Comparison of ENCODE assay signal across 13 mouse cellular contexts in the genomic region with DNA sequence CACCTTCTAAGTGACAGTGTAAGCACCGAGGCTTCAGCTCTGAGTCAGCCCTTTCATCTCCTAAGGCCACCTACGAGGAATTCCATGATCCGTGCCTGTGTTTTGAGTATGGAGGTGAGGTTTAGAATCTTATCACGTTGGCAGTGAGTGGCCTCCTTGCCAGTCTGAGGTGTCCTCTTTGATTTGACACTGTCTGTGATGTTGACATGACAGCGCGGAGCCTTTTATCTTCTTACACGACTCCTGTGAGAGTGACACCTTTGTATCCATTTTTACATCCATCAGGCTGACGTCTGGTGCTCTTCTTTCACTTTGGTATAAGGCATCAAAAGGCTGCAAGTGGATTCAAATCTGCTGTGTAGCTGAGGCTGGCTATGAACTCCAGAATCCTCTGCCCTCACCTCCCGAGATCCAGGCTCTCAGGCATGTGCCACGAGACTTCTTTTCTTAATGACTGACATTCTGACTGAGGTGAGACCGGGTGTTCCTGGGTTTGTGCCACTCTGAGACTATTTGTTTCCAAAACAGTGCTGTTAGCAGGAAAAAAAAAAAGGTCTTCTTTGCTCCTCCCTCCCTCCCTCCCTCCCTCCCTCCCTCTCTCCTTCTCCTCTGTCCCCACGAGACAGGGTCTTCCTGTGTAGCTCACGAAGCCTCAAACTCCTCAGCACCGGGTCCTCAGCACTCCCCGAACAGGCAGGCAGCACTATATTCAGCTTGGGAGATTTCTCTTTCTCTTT. TPM values are rescaled to one million over a fixed set of nuclear protein-coding genes. Genes with fewer than 3 reads are reported as not detected.
DNase-seq lines count a peak whose midpoint lies in the region; ATAC-seq lines count a peak whose summit lies in the region.
"Had no signal": no experiment of that assay in that cellular context is flagged by ENCODE, and none has a peak within 500 bp of the region (broad histone marks: within the 10 kb centered on the region; RNA-seq: fewer than 3 reads in every experiment).

No protein-coding gene starts in this region.

- H3K9ac ChIP-seq in heart, embryonic 12.5 days, result no peak overlapping the region
- H3K9ac ChIP-seq in lung, embryonic 16.5 days (ENCODE audit: low read length), result no peak overlapping the region
- H3K9ac ChIP-seq in midbrain, embryonic 16.5 days (ENCODE audit: low read depth, low read length), result no peak overlapping the region
- H3K9ac ChIP-seq in hindbrain, embryonic 13.5 days, result no peak overlapping the region
- H3K9ac ChIP-seq: embryonic facial prominence, embryonic 15.5 days; neural tube, embryonic 13.5 days had no signal

- no peak for DNase-seq in heart, adult 18-20 months
- no peak for DNase-seq in lung, postnatal 10 days
- DNase-seq in T-cell, adult 2 months (ENCODE audit: low spot score), result peak; percentile 20
- no peak for DNase-seq in yolk sac, embryonic 10.5 days (ENCODE audit: low spot score)
- DNase-seq: cerebellum, adult 9-11 months; kidney, postnatal 4 days had no signal

- 25% methylated on average over 15 of the region's 15 CpGs for WGBS in heart, embryonic 12.5 days
- WGBS in lung, embryonic 16.5 days, result 22% methylated on average over 15 of the region's 15 CpGs
- 42% methylated on average over 15 of the region's 15 CpGs for WGBS in midbrain, embryonic 16.5 days
- WGBS in hindbrain, embryonic 13.5 days, result 57% methylated on average over 15 of the region's 15 CpGs

- H3K9me3 ChIP-seq in heart, embryonic 12.5 days (replicated peaks), result no peaks in the 10 kb centered on the region
- no peaks in the 10 kb centered on the region for H3K9me3 ChIP-seq in lung, embryonic 16.5 days (ENCODE audit: control insufficient read depth, low read length)
- no peaks in the 10 kb centered on the region for H3K9me3 ChIP-seq in midbrain, embryonic 16.5 days (replicated peaks; ENCODE audit: control insufficient read depth, low read length, poor library complexity, severe bottlenecking)
- no peaks in the 10 kb centered on the region for H3K9me3 ChIP-seq in hindbrain, embryonic 13.5 days
- H3K9me3 ChIP-seq: embryonic facial prominence, embryonic 15.5 days; neural tube, embryonic 13.5 days had no signal

- H3K27me3 ChIP-seq in heart, embryonic 12.5 days (replicated peaks), result no peaks in the 10 kb centered on the region
- no peaks in the 10 kb centered on the region for H3K27me3 ChIP-seq in lung, embryonic 16.5 days (ENCODE audit: control insufficient read depth, insufficient read depth, low read depth, low read length)
- no peaks in the 10 kb centered on the region for H3K27me3 ChIP-seq in midbrain, embryonic 16.5 days (ENCODE audit: control insufficient read depth, insufficient read depth, low read depth, low read length)
- no peaks in the 10 kb centered on the region for H3K27me3 ChIP-seq in hindbrain, embryonic 13.5 days
- H3K27me3 ChIP-seq: embryonic facial prominence, embryonic 15.5 days; neural tube, embryonic 13.5 days had no signal

- no peak overlapping the region for H3K4me3 ChIP-seq in heart, embryonic 12.5 days
- peak overlapping the region; percentile 3; the same call in 1 of the 2 replicates for H3K4me3 ChIP-seq in lung, embryonic 16.5 days (ENCODE audit: low read length)
- no peak overlapping the region for H3K4me3 ChIP-seq in midbrain, embryonic 16.5 days (ENCODE audit: low read depth, low read length)
- H3K4me3 ChIP-seq in hindbrain, embryonic 13.5 days, result no peak overlapping the region
- H3K4me3 ChIP-seq: embryonic facial prominence, embryonic 15.5 days; neural tube, embryonic 13.5 days had no signal

- peaks cover under 1% of the 10 kb centered on the region for H3K36me3 ChIP-seq in heart, embryonic 12.5 days
- H3K36me3 ChIP-seq in lung, embryonic 16.5 days (ENCODE audit: control insufficient read depth, insufficient read depth, low read length), result no peaks in the 10 kb centered on the region
- no peaks in the 10 kb centered on the region for H3K36me3 ChIP-seq in midbrain, embryonic 16.5 days (ENCODE audit: control insufficient read depth, insufficient read depth, low read length)
- no peaks in the 10 kb centered on the region for H3K36me3 ChIP-seq in hindbrain, embryonic 13.5 days
- H3K36me3 ChIP-seq: embryonic facial prominence, embryonic 15.5 days had no signal

- H3K27ac ChIP-seq in heart, embryonic 12.5 days (ENCODE audit: poor library complexity, severe bottlenecking), result no peak overlapping the region
- no peak overlapping the region for H3K27ac ChIP-seq in lung, embryonic 16.5 days (ENCODE audit: low read length)
- no peak overlapping the region for H3K27ac ChIP-seq in midbrain, embryonic 16.5 days (ENCODE audit: low read length)
- H3K27ac ChIP-seq in hindbrain, embryonic 13.5 days, result no peak overlapping the region
- H3K27ac ChIP-seq: embryonic facial prominence, embryonic 15.5 days; neural tube, embryonic 13.5 days had no signal

- peak overlapping the region; percentile 42 for H3K4me2 ChIP-seq in heart, embryonic 12.5 days
- peak overlapping the region; percentile 13; the same call in 1 of the 2 replicates for H3K4me2 ChIP-seq in lung, embryonic 16.5 days (ENCODE audit: low read depth, low read length)
- no peak overlapping the region for H3K4me2 ChIP-seq in midbrain, embryonic 16.5 days (ENCODE audit: low read length)
- no peak overlapping the region for H3K4me2 ChIP-seq in hindbrain, embryonic 13.5 days
- H3K4me2 ChIP-seq: embryonic facial prominence, embryonic 15.5 days; neural tube, embryonic 13.5 days had no signal

- ATAC-seq in heart, embryonic 12.5 days (ENCODE audit: insufficient number of reproducible peaks, low FRiP score), result no peak
- no peak for ATAC-seq in lung, embryonic 16.5 days (ENCODE audit: low read depth)
- peak; percentile 54; the same call in 1 of the 2 replicates for ATAC-seq in midbrain, embryonic 16.5 days
- ATAC-seq in hindbrain, embryonic 13.5 days (ENCODE audit: low FRiP score), result no peak
- ATAC-seq: intestine, postnatal 0 days had no signal

- H3K4me1 ChIP-seq in heart, embryonic 12.5 days (replicated peaks), result peaks cover 8% of the 10 kb centered on the region; the same call in 1 of the 2 replicates
- H3K4me1 ChIP-seq in lung, embryonic 16.5 days (replicated peaks; ENCODE audit: control insufficient read depth, insufficient read depth, low read length), result no peaks in the 10 kb centered on the region
- H3K4me1 ChIP-seq in midbrain, embryonic 16.5 days (ENCODE audit: control insufficient read depth, insufficient read depth, low read length), result no peaks in the 10 kb centered on the region
- H3K4me1 ChIP-seq in hindbrain, embryonic 13.5 days (replicated peaks), result no peaks in the 10 kb centered on the region
- H3K4me1 ChIP-seq: embryonic facial prominence, embryonic 15.5 days; neural tube, embryonic 13.5 days had no signal

RNA-seq across cellular contexts. Expression of a gene that starts 23.9 kb away (rescaled TPM):
- 32.3 and 32.9 TPM in 2 replicates for polyA plus RNA-seq in heart, embryonic 12.5 days (2016; fragmentation: Nextera tagmentation; extraction: Ambion mirVana)
- total RNA-seq in heart, adult 18-20 months (2021), result 10 to 100 TPM; 13.5 to 13.9 TPM
- polyA plus RNA-seq in lung, embryonic 16.5 days (2015; fragmentation: Nextera tagmentation; extraction: Ambion mirVana), result 32.9 and 33.0 TPM in 2 replicates
- 31.3 and 33.8 TPM in 2 replicates for polyA plus RNA-seq in midbrain, embryonic 16.5 days (2015; fragmentation: Nextera tagmentation; extraction: Ambion mirVana)
- 33.7 and 42.1 TPM in 2 replicates for polyA plus RNA-seq in hindbrain, embryonic 13.5 days (2015; fragmentation: Nextera tagmentation; extraction: Ambion mirVana)

RNA-seq across cellular contexts. Expression of a gene that starts 24.0 kb away (rescaled TPM):
- polyA plus RNA-seq in heart, embryonic 12.5 days (2016; fragmentation: Nextera tagmentation; extraction: Ambion mirVana), result 42.1 and 43.2 TPM in 2 replicates
- total RNA-seq in heart, adult 18-20 months (2021), result 10 to 100 TPM; 34.8 to 39.1 TPM
- 27.2 and 32.0 TPM in 2 replicates for polyA plus RNA-seq in lung, embryonic 16.5 days (2015; fragmentation: Nextera tagmentation; extraction: Ambion mirVana)
- 55.7 and 59.7 TPM in 2 replicates for polyA plus RNA-seq in midbrain, embryonic 16.5 days (2015; fragmentation: Nextera tagmentation; extraction: Ambion mirVana)
- polyA plus RNA-seq in hindbrain, embryonic 13.5 days (2015; fragmentation: Nextera tagmentation; extraction: Ambion mirVana), result 50.0 and 53.8 TPM in 2 replicates

Comparison
In these comparisons a context has a peak if more than half of its experiments do, and no peak if none do; other contexts are left out.
1. H3K4me2 ChIP-seq: peak in heart, embryonic 12.5 days (single experiment) and lung, embryonic 16.5 days (single experiment); none in midbrain, embryonic 16.5 days (single experiment) and hindbrain, embryonic 13.5 days (single experiment).